Mouse (Mus musculus) liver, embryonic 14.5 days (tissue): ENCODE measurements at regions not wholly inside any gene's neighbourhood (a gene's known extent, or its start where the extent isn't known, plus 50 kb on each side); places are given as distances from the start of the nearest gene placed in this dataset.

ENCODE experiments used
- CTCF ChIP-seq: IDR thresholded peaks from 2 replicates; pipeline ENCODE4 v1.5.1; 2016; ENCODE audit warnings: antibody characterized with exemption, low read depth, control low read depth
- EP300 ChIP-seq: IDR thresholded peaks from 2 replicates; pipeline ENCODE4 v1.6.1; 2016; ENCODE audit warnings: antibody characterized with exemption, low read depth

GRCm38 (mm10) chr14:120120261-120120660 is 78.0 kb upstream of the Oxgr1 start:
- TF ChIP-seq EP300 (no peak), CTCF (no peak)
